Mouse (Mus musculus) liver, postnatal 0 days (tissue): ENCODE results near the gene Lpar2.

Experiments used
- CTCF ChIP-seq: sonication (generic); IDR thresholded peaks from 2 replicates; pipeline ENCODE4 v1.5.1; 2016; ENCODE audit warnings: antibody characterized with exemption, low read depth
- EP300 ChIP-seq: IDR thresholded peaks from 2 replicates; pipeline ENCODE4 v1.6.1; 2016; ENCODE audit warnings: antibody characterized with exemption, low read depth, mild to moderate bottlenecking

- no peak for TF ChIP-seq CTCF
- no peak for TF ChIP-seq EP300
These were observed 31.9 kb upstream of the Lpar2 start for GRCm38 (mm10) chr8:69790364-69790763.
